Mouse (Mus musculus) left cerebral cortex, postnatal 10 days (tissue): Measurements from ENCODE around the gene Anxa2. TPM values are rescaled to one million over a fixed set of nuclear protein-coding genes. Genes with fewer than 3 reads are reported as not detected.

Experiments
- DNase-seq, 2 experiments: peaks; one replicate each; pipeline ENCODE4 v3.0.0; 2021 to 2022; ENCODE audit warnings: low spot score in 2 of 2, mixed read lengths in 1 of 2; ENCODE audit errors: extremely low spot score in 1 of 2
- intact Hi-C: fragments of 180-260 bp; cut with DNase I; formaldehyde crosslinking; loops from one replicate; pipeline ENCODE4 v1.15.1; 2025
- microRNA-seq: library from miRNA; unstranded; fragments of <30 nt; microRNA quantifications from one replicate; pipeline ENCODE4 v1.2.0, GENCODE M21; 2022
- total RNA-seq, 2 experiments: library from RNA; stranded (reverse); gene quantifications; 2 replicates each; pipeline ENCODE4 v1.2.3; 2021

Anxa2 gene
- total RNA-seq, 2 experiments from 2014 or later, result 15.9 to 17.0 TPM

GRCm38 (mm10) chr9:69492809-69493208, 39.4 kb downstream of the Anxa2 start:
- no peak for DNase-seq
- intact Hi-C loops, result no loop called here

DNA sequence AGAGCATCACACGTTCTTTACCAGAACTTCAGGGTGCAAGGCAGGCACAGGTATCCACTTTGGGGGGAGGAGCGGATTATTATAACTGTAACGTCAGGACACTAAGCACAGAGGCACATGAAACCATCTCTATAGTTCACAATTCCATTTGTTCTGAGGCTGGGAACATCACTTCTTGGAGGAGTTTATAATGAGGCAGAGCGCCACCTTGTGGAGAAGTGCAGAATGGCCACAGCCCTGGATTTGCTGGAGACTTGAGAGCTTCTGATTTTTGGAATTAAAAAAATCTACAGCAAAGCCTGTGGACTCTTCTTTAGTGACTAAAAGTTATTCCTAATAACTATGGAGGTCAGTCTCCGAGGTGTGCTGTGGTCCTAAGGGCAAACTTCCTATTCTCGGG, 49.1 kb downstream of the Anxa2 start:
- DNase-seq, result peak; percentile 57 to 67
- intact Hi-C loops, result no loop called here

DNA sequence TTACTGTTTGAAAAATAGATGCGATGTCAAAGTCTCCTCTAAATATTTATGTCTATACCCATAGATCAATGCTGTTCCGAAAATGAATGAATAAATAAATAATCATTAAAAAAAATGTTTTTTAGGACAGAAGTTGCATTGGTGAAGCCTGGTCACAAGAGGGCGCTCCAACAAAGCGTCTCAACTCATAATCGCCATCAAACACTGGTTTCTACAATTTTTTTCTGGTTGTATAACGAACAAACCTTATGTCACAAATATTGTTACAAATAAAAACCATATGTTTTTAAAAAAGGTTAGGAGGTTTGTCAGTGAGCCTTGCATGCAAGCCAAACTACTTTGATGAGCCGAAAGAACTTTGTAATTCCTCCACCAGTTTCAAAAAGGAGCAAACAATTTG, 52.2 kb downstream of the Anxa2 start:
- intact Hi-C loops, result loop anchor here (2.0 to 5.0 kb wide), 2 partner anchors 262 to 481 kb away; no protein-coding TSS in a partner anchor
- no peak for DNase-seq

DNA sequence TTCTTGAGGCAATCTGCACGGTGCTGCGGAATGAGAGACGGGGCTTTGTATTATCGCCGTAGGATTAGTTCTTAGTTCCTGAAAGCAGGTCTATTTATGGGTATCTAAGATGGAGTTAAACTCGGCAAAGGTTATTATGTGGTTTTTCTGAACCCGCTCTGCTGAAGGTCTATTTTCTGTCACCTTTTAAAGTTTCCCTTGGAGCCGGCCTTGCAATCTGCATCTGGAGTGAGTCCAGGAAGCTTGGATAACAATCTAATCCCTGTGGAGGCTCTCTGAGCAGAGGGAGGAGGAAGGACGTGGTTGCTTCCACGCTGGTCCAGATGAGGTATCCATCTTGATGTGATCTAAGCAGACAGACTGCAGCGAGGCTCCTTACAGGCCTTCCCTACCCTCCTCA, 53.8 kb downstream of the Anxa2 start:
- intact Hi-C loops, result loop anchor here (5.0 kb wide), 1 partner anchor 260 kb away; no protein-coding TSS in a partner anchor
- no peak for DNase-seq

GRCm38 (mm10) chr9:69508016-69508415, 54.6 kb downstream of the Anxa2 start:
- intact Hi-C loops, result loop anchor here (5.0 kb wide), 1 partner anchor 259 kb away; no protein-coding TSS in a partner anchor
- no peak for DNase-seq

DNA sequence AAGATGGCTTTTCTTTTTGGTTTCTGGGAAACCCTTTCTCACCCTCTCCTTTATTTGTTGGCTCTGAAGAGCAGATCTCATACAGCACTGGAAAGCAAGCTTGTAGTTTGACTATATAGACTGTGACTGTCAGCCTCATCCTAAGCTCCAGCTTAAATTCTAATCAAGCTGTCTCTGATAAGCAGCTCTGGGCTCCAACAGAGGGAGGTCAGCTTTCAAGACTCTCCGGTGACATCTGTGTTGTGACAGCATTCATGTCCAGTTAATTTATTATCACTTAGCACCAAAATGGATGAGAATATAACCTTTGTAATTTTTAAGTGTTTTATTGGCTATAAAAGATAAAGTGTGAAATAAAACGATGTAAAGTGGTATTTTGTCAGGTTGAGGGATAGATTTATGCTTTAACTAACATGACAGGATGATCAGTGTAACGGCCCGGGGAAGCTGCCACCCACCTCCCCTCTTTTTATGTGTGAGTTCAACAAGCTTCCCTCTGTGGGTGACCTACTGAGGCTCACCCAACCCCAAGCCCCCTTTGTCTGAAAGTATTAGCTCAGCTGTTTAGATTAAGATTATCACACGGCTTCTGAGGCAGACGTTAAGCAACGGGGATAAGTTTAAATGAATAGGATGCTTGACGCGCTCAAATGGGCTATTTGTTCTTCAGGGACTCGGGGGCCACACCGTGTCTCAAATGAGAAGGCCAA, 58.6 kb downstream of the Anxa2 start:
- DNase-seq, result no peak
- intact Hi-C loops, result no loop called here

GRCm38 (mm10) chr9:69512726-69513125, 59.3 kb downstream of the Anxa2 start:
- intact Hi-C loops, result no loop called here
- DNase-seq, result no peak

DNA sequence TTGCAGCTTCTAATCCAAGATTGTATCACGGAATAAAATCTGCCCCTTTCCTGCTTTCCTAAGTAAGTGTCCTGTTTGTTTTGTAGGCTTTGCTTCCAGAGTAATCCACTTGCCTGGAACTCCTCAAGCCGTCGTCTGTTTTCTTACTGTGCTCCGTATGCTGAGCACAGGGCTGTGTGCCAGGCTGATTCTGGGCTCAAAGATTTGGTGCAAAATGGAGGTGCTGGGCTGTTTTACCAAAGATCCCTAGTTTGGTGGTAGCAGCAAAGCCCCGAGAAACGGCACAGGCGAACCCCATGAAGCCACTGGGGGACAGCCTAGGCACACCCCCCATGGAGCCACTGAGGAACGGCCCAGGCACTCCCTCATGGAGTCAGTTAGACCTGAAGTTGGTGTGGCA, 60.8 kb downstream of the Anxa2 start:
- peak in 1 of 2 experiments; percentile 23 for DNase-seq
- intact Hi-C loops, result no loop called here

DNA sequence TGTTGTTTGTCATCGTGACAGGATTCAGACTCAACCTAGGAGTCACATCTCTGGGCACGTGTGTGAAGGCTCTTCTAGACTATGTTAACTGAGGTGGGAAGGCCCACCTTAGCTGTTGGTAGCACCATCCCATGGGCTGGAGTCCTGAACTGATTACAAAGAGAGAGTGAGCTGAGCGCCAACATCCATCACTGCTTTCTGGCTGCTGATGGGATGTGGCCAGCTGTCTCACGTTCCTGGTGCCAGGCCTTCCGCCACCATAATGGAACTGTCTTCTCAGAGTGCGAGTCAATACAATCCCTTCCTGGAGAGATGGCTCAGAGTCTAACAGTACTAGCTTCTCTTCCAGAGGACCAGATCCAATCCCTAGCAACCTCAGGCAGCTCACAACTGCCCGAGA, 62.0 kb downstream of the Anxa2 start:
- intact Hi-C loops, result no loop called here
- no peak for DNase-seq

DNA sequence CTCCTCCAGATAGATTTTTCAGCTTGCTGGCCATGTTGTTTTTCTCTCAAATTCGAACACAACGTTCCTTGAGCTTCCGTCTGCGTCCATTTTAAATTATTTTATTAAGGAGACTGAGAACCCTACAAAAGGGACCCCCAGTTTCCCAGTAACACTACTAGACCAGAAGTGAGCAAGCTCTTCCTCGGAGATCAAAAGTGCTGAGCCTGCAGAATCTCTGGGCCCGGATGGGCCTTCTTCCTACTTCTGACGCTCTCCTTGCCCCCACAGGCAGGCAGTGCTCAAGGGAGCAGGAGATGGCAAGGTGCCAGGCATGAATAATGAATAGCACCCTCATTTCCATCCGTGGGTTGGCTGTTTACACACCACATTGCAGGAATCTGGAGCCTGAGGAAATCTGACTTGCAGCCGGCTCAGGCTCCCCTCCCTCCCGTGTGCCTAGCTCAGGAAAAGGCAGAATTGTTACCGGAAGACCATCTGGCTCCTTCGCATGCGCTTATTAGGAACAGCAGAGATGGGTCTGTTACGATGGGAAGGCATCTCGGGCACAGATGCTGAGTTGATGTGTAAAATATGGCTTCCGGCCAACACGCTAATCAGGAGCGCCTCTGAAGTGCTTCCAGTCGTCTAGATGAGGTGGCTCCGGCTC, 64.1 kb downstream of the Anxa2 start:
- DNase-seq, result peak; percentile 70 to 79
- intact Hi-C loops, result no loop called here

Small RNA genes lying within 50 kb of the gene (microRNA-seq; reads per million reads assigned to microRNA genes)
- gene Mir3109, result not detected

Other genes starting within 250 kb of the Anxa2 start
- 1 to 10 TPM; 8.3 to 8.9 TPM for gene Ice2, start 55.7 kb upstream of the Anxa2 start, total RNA-seq